Mouse (Mus musculus) heart, embryonic 16.5 days (tissue): ENCODE data around the gene Vmn2r91. TPM values are rescaled to one million over a fixed set of nuclear protein-coding genes. Genes with fewer than 3 reads are reported as not detected.
"Not testable (repeated sequence)": the region's sequence is repeated elsewhere in the genome, so short reads cannot be mapped to it uniquely, and the experiment has no call there.

Experiments
- ATAC-seq: fragments of 200-750 bp; cut with Nextera tagmentation; replicated peaks from 2 replicates; pipeline ENCODE4 v1.8.0; 2017; ENCODE audit warnings: moderate number of reproducible peaks; ENCODE audit not compliant: insufficient read depth, low FRiP score; ENCODE audit errors: extremely low read depth
- H3K27ac ChIP-seq: fragments of 300-500 bp; sonication (generic); 2 replicates; pipeline ENCODE4 v1.5.1; 2014; ENCODE audit warnings: mild to moderate bottlenecking, low read length, control low read depth, moderate library complexity
- H3K27me3 ChIP-seq: fragments of 300-500 bp; sonication (generic); 2 replicates; pipeline ENCODE4 v1.6.1; 2014; ENCODE audit warnings: low read length, mixed read lengths; ENCODE audit not compliant: control insufficient read depth, insufficient read depth
- H3K36me3 ChIP-seq: fragments of 300-500 bp; sonication (generic); 2 replicates; pipeline ENCODE4 v1.6.1; 2014; ENCODE audit not compliant: control insufficient read depth, insufficient read depth
- H3K4me1 ChIP-seq: fragments of 300-500 bp; sonication (generic); 2 replicates; pipeline ENCODE4 v1.6.1; 2014; ENCODE audit warnings: low read length, mixed read lengths; ENCODE audit not compliant: control insufficient read depth, insufficient read depth
- H3K4me2 ChIP-seq: fragments of 300-500 bp; sonication (generic); 2 replicates; pipeline ENCODE4 v1.6.1; 2014; ENCODE audit warnings: low read depth, mild to moderate bottlenecking, control low read depth, low read length
- H3K4me3 ChIP-seq: fragments of 300-500 bp; sonication (generic); 2 replicates; pipeline ENCODE4 v1.5.1; 2014; ENCODE audit warnings: mild to moderate bottlenecking, control low read depth, low read length
- H3K9ac ChIP-seq: fragments of 300-500 bp; sonication (generic); 2 replicates; pipeline ENCODE4 v1.6.1; 2014; ENCODE audit warnings: low read length, control low read depth
- H3K9me3 ChIP-seq: fragments of 300-500 bp; sonication (generic); replicated peaks from 2 replicates; pipeline ENCODE4 v1.6.1; 2016; ENCODE audit warnings: low read length; ENCODE audit not compliant: control insufficient read depth
- WGBS: fragments of 180-500 bp; shearing (Covaris S2); extraction: QIAGEN DNeasy Blood & Tissue Kit; methylation state at CpG from one replicate; pipeline ENCODE4 v1.1.7; 2014; 5-methylcytosine and 5-hydroxymethylcytosine counted together
- polyA plus RNA-seq: library from polyadenylated mRNA; unstranded; fragments of >200 nt; fragmentation: Nextera tagmentation; extraction: Ambion mirVana; gene quantifications from 2 replicates; pipeline ENCODE4 v1.2.1, GENCODE M21; 2015

Vmn2r91 gene
- not detected in 2 replicates for polyA plus RNA-seq

DNA sequence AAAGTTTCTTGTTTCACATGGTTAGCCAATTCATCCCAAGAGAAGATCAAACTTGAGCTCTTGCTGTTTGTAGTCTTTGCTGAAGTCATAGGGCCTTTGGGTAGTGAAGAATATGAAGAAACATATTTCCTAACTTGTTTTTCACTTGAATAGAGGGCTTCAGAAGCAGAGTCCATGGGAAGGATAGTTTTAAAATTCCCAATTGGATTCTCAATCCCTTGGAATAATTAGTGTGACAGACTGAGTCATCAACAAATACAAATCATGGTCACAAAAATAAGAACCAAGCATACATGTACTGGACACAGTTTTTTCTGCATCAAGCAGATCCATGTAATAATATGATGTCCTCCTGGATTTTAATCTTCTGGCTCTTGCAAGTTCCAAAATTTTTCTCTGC, at the start of gene Vmn2r91:
Gene Vmn2r91, plus strand, starts transcription at position 301 of the 400 bp plus-strand sequence.
- not testable (repeated sequence) for H3K4me1 ChIP-seq, H3K27me3 ChIP-seq, ATAC-seq, H3K4me3 ChIP-seq, H3K4me2 ChIP-seq, H3K27ac ChIP-seq, H3K36me3 ChIP-seq, H3K9ac ChIP-seq, H3K9me3 ChIP-seq

DNA sequence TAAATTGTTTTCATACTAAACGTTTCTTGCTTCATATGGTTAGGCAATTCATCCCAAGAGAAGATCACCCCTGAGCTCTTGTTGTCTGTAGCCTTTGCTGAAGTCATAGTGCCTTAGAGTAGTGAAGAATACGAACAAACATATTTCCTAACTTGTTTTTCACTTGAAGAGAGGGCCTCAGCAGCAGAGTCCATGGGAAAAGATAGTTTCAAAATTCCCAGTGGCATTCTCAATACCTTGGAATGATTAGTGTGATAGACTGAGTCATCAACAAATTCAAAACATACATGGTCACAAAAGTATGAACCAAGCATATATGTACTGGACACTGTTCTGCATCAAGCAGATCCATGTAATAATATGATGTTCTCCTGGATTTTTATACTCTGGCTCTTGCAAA, 35.7 kb upstream of the Vmn2r91 start, which contains the start of gene Vmn2r124:
Gene Vmn2r124, plus strand, starts transcription at position 301 of the 400 bp plus-strand sequence.
- 31% methylated on average over 2 of the region's 2 CpGs for WGBS
- H3K36me3 ChIP-seq = no peaks in the 10 kb centered on the region
- no peaks in the 10 kb centered on the region for H3K27me3 ChIP-seq
- no peak for ATAC-seq
- no peak within 1 kb of the TSS for H3K27ac ChIP-seq
- H3K4me3 ChIP-seq = no peak within 1 kb of the TSS
- H3K4me2 ChIP-seq = no peak within 1 kb of the TSS
- H3K9ac ChIP-seq = no peak within 1 kb of the TSS
- H3K4me1 ChIP-seq = no peaks in the 10 kb centered on the region
- no peaks in the 10 kb centered on the region for H3K9me3 ChIP-seq

DNA sequence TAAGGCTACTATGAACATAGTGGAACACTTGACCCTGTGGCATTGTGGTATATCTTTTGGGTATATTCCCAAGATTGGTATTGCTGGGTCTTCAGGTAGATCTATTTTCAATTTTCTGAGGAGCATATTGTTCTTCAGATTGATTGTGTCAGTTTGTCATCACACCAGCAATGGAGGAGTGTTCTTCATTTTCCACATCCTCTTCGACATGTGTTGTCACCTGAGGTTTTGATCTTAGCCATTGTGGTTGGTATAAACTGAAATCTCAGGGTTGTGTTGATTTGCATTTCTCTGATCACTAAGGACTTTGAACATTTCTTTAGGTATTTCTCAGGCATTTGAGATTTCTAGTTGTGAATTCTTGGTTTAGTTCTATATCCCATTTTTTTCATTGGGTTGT, 10.8 kb downstream of the Vmn2r91 start:
- not testable (repeated sequence) for H3K9me3 ChIP-seq, H3K9ac ChIP-seq, ATAC-seq, H3K36me3 ChIP-seq, H3K27ac ChIP-seq, H3K4me2 ChIP-seq, H3K4me3 ChIP-seq, H3K4me1 ChIP-seq, H3K27me3 ChIP-seq
- 50% methylated on average over 1 of the region's 1 CpGs for WGBS

DNA sequence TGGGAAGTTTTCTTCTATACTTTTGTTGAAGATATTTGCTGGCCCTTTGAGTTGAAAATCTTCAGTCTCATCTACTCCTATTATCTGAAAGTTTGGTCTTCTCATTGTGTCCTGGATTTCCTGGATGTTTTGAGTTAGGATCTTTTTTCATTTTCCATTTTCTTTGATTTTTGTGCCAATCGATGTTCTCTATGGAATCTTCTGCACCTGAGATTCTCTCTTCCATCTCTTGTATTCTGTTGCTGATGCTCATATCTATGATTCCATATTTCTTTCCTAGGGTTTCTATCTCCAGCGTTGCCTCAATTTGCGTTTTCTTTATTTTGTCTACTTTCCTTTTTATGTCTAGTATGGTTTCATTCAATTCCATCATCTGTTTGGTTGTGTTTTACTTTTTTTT, 17.4 kb downstream of the Vmn2r91 start:
- not testable (repeated sequence) for H3K4me3 ChIP-seq, H3K9ac ChIP-seq, H3K27ac ChIP-seq, H3K4me2 ChIP-seq, H3K9me3 ChIP-seq, H3K4me1 ChIP-seq, ATAC-seq, H3K36me3 ChIP-seq, H3K27me3 ChIP-seq
- WGBS = 81% methylated on average over 3 of the region's 3 CpGs

DNA sequence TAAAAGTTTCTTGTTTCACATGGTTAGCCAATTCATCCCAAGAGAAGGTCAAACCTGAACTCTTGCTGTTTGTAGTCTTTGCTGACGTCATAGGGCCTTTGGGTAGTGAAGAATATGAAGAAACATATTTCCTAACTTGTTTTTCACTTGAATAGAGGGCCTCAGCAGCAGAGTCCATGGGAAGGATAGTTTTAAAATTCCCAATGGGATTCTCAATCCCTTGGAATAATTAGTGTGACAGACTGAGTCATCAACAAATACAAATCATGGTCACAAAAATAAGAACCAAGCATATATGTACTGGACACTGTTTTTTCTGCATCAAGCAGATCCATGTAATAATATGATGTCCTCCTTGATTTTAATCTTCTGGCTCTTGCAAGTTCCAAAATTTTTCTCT, 66.8 kb downstream of the Vmn2r91 start, which contains the start of gene Vmn2r92:
Gene Vmn2r92, plus strand, starts transcription at position 301 of the 400 bp plus-strand sequence.
- H3K4me1 ChIP-seq, H3K9ac ChIP-seq, H3K27me3 ChIP-seq, H3K36me3 ChIP-seq, H3K4me3 ChIP-seq, H3K9me3 ChIP-seq, H3K27ac ChIP-seq, H3K4me2 ChIP-seq, ATAC-seq: not testable (repeated sequence)
- 43% methylated on average over 1 of the region's 1 CpGs for WGBS

DNA sequence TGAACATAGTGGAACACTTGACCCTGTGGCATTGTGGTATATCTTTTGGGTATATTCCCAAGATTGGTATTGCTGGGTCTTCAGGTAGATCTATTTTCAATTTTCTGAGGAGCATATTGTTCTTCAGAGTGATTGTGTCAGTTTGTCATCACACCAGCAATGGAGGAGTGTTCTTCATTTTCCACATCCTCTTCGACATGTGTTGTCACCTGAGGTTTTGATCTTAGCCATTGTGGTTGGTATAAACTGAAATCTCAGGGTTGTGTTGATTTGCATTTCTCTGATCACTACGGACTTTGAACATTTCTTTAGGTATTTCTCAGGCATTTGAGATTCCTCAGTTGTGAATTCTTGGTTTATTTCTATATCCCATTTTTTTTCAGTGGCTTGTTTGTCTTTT, 76.4 kb downstream of the Vmn2r91 start:
- ATAC-seq, H3K9ac ChIP-seq, H3K4me1 ChIP-seq, H3K27me3 ChIP-seq, H3K36me3 ChIP-seq, H3K4me2 ChIP-seq, H3K9me3 ChIP-seq, H3K27ac ChIP-seq, H3K4me3 ChIP-seq: not testable (repeated sequence)
- 52% methylated on average over 2 of the region's 2 CpGs for WGBS

Other genes with a start within 250 kb of the Vmn2r91 start
- gene Has1, start 229.8 kb upstream of the Vmn2r91 start, polyA plus RNA-seq = 0.98 and 1.2 TPM in 2 replicates
- 0.21 and 0.40 TPM in 2 replicates for gene Fpr1, start 201.1 kb upstream of the Vmn2r91 start, polyA plus RNA-seq
- gene Fpr2, start 197.2 kb upstream of the Vmn2r91 start, polyA plus RNA-seq = 0.21 and 0.33 TPM in 2 replicates
- gene Fpr3, start 197.2 kb upstream of the Vmn2r91 start, polyA plus RNA-seq = not detected in 2 replicates
- not detected in 2 replicates for gene Fpr-rs4, start 63.3 kb upstream of the Vmn2r91 start, polyA plus RNA-seq
- gene Vmn2r124, start 35.6 kb upstream of the Vmn2r91 start, polyA plus RNA-seq = not detected in 2 replicates
- gene Vmn2r92, start 66.9 kb downstream of the Vmn2r91 start, polyA plus RNA-seq = not detected in 2 replicates
- gene Vmn2r94, start 192.7 kb downstream of the Vmn2r91 start, polyA plus RNA-seq = not detected in 2 replicates
- gene Vmn2r93, start 213.1 kb downstream of the Vmn2r91 start, polyA plus RNA-seq = not detected in 2 replicates